Mouse (Mus musculus): Measurements from ENCODE around the gene Gfi1.

The Gfi1 gene

DNA sequence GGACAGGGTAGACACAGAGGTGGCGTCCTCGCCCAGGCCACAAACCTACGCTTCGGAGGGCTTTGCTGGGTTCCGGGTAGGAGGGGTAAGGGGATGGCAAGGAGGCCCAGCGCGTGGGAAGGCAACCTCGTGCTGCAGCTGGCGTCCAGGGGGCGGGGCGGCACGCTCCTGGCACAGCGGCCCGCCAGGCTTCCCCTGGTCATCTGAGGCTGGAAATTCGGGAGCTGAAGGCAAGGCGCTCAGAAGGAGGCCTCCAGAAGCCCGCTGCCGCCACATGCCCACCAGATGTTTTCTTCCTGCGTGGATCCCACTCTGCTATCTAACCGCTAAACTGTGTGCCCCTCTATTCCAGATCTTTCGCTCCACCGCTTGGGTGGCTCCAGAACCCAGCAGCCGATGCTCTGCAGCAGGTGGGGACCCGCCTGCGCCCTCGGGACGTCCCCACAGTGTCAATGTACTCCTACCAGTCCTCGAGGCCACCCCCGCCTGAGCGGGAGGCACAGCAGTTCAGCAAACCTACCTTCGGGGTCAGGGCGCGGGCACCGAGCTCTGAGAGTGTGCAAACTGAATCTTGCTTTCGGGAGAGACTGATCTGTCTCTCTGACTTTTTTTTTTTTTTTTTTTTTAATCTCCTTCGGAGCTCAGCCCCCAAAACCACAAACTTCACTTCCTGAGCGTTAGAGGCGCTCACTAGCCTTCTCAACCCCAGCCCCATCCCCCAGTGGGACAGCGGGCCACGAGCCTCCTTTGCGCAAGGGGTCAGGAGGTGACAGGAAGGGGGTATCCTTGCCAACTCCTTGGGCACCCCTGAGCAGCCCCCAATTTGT is at the start of gene Gfi1:
TSS of gene Gfi1 (minus strand) at position 602 of the 827 bp plus-strand sequence.
- TF ChIP-seq GATA4 (IDR thresholded peaks at IDR 0.05; ENCODE audit: insufficient replicate concordance, low read length) = no peak

DNA sequence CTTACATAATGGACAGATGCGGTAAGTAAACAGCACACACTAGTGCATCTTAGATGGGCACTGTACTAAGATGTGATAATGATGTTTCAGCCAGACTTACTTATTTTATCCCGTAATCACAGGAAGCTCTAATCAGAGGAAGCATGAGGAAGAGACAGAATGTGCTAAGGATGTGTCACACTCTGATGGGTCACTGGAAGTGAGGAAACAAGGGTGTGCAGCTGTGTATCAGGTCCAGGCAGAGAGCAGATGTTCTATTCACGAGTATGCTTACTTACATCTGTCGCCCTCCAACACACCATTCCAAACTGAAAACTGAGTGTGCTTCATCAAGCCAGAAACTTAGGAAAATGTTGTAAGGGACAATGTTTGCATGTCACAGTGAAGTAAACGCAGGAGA is 46.2 kb upstream of the Gfi1 start:
- TF ChIP-seq GATA4 (IDR thresholded peaks at IDR 0.05; ENCODE audit: insufficient replicate concordance, low read length) = no peak

DNA sequence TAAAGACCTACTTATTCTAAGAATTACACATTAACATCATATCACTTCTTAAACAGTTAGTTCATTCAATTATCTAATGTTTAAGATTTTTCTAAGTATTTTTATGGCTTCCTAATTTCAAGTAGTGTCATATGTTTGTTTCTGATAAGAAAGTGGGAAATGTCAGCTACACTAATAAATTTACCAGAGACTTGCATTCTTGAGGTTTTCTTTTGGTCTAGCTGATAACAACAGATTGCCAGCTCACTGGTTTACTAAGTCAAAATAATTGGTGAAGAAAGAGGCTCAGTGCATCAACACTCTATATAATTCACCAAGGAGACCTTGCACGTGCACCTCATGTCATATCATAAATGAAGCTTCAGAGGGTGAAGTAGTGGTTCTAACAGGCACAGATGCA is 42.4 kb upstream of the Gfi1 start:
- TF ChIP-seq GATA4 (IDR thresholded peaks at IDR 0.05; ENCODE audit: insufficient replicate concordance, low read length) = no peak

DNA sequence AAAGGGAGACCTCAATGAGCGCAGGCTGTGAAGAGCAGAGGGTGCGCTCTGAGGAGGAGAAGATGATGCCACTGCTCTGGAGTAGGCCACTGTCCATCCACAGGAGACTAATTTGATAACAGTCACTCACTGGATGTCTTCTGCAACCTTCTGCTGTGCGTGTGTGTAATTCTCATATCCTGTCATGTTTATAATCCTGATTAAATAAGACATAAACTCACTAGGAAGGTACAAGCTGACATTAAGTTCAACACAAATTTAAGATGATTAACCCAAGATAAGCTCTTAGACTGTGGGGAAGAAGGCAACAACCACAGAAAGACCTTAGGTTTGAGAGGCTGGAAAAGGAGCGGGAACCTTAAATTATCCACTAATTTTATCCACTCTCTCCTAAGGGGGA is 40.1 kb upstream of the Gfi1 start:
- TF ChIP-seq GATA4 (IDR thresholded peaks at IDR 0.05; ENCODE audit: insufficient replicate concordance, low read length) = no peak

DNA sequence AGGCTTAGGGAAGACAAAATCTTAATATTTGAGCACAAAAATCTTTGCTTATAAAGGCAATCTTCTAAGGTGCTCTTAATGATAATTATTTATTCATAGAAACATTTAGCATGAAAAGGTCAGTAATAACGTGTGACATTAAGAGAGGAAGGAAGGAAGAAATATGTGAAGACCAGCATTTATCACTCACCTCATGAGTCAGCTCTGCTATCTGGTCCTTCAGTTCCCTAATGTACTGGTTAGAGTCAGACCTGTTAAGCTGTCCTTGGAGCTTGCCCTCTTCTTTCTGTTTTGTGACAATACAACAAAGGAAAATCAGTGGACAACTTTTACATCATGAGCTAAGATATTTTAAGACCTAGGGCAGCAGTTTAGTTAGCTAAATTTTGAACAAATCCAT is 38.6 kb upstream of the Gfi1 start:
- no peak for TF ChIP-seq GATA4 (IDR thresholded peaks at IDR 0.05; ENCODE audit: insufficient replicate concordance, low read length)

DNA sequence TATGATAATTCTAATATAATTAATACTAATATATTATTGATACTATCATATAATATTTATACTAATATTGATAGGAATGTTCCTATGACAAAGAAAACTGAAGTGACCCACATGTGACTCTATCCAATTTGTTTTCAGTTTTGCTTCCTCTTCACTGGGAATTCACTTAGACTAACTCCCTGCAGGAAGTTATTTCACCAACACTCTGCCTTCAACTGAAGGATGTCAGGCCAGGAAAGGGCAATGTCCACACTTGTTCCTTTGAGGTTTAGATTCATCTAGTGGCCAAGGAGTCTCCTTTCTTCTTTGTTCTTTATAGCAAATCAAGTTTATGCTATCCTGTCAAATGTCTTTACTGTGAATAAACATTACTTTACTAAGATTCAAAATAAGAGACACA is 37.8 kb upstream of the Gfi1 start:
- no peak for TF ChIP-seq GATA4 (IDR thresholded peaks at IDR 0.05; ENCODE audit: insufficient replicate concordance, low read length)

DNA sequence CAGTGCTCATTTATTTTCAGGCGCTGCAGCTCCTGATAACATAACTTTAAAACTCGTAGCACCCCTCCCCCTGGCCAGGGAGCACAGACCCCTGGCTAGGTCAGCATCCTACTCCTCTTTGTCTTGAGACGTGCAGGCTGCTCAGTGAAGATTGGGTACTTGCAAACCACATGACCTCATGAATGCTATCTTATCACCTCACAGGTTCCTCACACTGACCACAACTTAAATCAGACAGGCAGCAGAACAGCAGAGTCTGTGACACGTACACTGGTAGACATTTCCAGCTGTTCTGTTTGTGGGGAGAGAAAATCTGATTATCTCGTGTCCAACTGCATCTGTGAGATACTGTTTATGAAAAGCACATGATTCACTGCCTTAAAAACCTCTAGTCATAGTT is 33.3 kb upstream of the Gfi1 start:
- no peak for TF ChIP-seq GATA4 (IDR thresholded peaks at IDR 0.05; ENCODE audit: insufficient replicate concordance, low read length)

DNA sequence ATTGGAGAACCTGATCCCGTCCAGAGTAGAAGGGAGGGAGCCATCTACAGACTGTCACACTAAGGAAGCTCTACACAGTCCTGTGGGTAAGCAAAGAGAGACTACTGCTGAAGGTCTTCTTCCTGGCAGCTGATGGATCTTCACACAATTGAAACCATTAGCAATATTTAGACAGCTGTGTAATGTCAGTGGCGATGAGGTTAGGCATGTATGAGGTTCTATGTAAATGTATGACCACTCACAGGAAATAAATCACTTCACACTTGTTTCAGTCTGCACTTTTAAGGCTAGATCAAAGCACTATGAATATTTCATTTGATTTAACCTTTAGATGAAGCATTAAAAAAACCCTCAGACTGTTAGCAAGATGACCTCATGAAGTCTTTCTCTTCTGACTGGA is 30.2 kb upstream of the Gfi1 start:
- TF ChIP-seq GATA4 (IDR thresholded peaks at IDR 0.05; ENCODE audit: insufficient replicate concordance, low read length) = no peak

DNA sequence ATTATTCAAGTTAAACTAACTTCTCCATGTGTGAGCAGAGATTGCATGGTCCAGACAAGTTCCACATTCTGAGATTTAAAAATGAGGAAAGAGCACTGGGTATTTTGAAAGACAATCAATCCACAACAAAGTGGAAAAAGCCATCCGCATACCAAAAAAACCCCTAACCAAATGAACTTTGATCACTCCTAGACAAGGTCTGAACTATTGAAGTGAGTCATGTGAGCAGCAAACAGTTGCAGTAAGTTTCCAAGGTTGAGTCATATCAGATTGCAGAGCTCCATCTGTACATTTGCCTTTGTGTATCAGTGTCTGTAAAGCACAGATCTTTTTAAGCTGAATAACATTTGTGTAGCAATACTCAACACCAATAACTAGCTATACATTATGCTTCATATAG is 28.9 kb upstream of the Gfi1 start:
- no peak for TF ChIP-seq GATA4 (IDR thresholded peaks at IDR 0.05; ENCODE audit: insufficient replicate concordance, low read length)

DNA sequence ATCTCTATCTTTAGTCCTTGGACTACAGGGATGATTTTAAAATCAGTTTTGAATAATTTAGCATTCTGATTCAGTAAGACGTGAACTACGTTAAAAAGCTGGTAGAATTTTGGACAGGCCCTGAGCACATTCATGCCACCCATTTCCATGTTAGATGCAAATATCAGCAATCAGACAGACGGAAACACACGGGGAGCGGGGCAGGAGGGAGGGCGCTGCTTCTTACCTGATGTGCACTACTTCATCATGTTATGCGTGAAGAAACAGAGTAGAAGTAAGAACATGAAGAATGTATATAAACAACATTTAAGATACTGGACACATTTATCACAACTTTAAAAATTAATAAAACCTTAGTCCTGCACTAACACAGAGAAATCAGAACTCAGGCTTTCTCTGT is 27.8 kb upstream of the Gfi1 start:
- no peak for TF ChIP-seq GATA4 (IDR thresholded peaks at IDR 0.05; ENCODE audit: insufficient replicate concordance, low read length)

DNA sequence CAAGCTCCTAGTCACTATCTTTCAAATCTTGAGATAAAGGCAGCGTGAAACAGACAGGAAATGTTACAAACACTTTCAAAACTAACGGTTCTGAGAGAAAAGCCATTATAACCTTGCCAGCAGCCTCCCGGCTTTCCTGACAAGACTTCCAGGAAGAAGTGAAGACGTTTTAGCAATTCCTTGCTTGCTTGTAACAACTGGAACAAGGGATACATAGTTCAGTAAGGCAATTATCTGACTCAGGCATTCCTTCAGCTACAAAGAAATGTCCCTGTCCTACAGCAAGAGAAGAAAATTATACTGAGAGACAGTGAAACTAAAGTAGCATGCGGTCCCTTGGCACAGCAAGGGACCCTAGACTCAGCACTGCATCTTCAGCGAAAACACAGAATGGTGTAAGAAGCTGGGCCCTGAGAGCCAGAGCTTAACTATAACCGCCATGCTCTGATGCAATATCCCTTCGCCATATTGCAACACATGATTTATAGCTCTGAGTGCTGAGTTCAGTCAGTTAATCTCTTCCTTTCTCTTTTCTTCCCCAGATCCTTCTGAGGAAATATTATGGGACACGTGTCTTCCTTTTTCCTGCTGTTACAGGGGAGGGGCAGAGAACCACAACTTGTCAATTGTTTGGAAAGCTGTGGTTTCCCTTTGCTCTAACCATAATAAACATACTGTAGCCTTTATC is 23.5 kb upstream of the Gfi1 start:
- no peak for TF ChIP-seq GATA4 (IDR thresholded peaks at IDR 0.05; ENCODE audit: insufficient replicate concordance, low read length)

DNA sequence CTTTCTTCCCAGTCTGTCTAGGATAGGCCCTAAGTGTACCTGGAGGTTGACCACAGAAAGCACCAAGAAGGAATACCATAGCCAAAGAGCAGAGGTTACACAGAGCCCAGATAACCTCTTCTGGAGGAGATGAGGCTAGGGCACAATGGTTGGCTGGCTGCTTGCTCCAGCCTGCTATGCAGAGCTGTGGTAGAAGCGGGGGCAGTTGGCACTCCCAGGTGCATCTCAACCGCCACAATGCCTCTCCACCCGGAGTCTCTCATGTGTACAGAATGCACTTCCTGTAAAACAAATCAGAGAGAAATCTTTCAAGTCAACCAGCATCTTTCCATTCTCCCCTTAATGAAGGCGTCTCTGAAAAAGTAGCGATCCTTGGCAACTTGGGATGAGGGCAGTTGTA is 13.2 kb upstream of the Gfi1 start:
- TF ChIP-seq GATA4 (IDR thresholded peaks at IDR 0.05; ENCODE audit: insufficient replicate concordance, low read length) = no peak

DNA sequence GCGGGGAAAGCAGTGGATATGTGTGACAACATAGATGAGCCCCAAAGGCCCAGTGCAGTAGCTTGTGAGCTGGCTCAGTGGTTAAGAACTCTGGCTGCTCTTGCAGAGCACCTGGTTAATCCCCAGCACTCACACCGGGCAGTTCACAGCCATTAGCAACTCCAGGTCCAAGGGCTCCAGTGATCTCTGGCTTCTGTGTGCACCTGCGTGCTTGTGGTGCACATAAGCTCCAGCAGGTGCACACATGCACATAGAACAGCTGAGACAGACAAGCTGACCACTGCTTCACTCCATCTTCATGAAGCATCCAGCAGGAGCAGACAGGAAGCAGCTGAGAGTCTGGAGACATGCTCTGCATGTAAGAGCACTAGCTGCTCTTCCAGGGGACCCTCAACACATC is 12.5 kb upstream of the Gfi1 start:
- TF ChIP-seq GATA4 (IDR thresholded peaks at IDR 0.05; ENCODE audit: insufficient replicate concordance, low read length) = no peak

DNA sequence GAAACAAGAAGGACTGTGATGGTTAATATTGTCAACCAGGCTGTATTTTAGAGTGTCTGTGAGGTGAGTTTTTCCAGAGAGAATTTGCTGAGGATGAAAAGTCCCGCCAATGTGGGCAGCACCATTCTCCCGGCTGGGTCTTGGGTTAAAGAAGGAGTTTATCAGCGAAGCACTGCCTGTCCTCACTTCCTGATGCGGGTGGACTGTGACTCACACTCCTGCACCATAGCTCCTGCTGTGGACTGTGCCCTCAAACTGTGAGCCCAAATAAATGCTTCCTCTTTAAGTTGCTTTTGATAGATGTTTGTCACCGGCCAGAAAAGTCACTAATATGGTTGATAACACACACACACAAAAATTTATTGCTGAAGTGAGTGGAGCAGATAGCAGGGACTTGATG is 10.3 kb upstream of the Gfi1 start:
- TF ChIP-seq GATA4 (IDR thresholded peaks at IDR 0.05; ENCODE audit: insufficient replicate concordance, low read length) = no peak

DNA sequence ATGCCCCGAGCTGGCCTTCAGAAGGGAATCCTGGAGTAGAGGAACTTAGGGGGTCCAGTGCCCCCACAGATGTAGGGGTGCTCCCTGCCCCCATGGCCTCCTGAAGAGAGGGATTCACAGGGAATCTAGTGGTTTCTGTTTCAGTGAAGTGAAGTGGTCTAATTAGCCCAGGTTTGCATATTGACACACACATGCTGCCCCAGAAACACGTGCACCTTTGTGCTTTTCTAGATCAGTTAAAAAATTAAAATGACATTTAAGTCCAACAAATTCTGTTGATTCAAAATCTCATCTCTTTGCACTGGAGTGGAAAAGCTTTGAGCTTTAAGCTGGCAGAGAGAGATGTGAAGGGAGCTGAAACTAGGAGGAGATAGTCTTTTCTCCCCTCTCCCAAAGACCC is 6.0 kb upstream of the Gfi1 start:
- TF ChIP-seq GATA4 (IDR thresholded peaks at IDR 0.05; ENCODE audit: insufficient replicate concordance, low read length) = no peak

DNA sequence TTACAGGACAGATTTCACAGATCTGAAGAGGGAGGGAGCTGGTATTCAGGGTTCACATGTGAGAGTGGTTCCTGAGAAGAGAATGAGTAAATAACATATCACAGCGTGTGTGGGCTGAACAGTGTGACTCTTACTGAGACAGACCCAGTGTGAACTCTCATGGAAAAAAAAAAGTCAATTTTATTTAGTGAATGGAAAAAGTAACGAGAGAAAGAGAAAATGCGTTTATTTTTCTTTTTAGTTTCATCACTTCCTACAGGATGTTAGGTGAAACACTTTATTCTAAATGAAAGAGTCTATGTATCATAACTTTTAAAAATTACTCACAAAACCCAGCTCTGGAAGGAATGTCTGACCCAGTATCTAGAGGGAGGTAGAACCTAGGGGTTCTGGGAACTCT is 5.6 kb upstream of the Gfi1 start:
- no peak for TF ChIP-seq GATA4 (IDR thresholded peaks at IDR 0.05; ENCODE audit: insufficient replicate concordance, low read length)

DNA sequence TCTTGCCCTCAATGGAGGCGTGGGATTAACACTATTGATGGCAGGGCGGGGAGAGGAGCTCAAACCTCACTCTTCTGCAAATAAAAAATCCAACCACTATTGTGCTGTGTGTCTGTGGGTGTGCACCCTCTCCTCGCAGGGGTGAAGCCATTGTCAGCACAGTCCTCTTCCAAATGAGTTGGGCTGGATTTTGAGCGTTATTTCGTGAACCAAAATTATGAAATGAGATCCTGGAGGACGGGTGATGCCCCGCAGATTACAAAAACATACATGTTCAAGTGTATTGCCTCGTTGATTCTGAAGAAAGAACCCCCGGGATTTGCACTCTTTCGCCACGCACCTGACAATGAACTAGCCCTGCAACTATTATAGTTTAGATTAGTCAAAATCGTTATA is 1.2 kb upstream of the Gfi1 start:
- TF ChIP-seq GATA4 (IDR thresholded peaks at IDR 0.05; ENCODE audit: insufficient replicate concordance, low read length) = no peak
